Mouse (Mus musculus) pancreas, adult 10 weeks (tissue): ENCODE results near the gene Tmem270. TPM values are rescaled to one million over a fixed set of nuclear protein-coding genes. Genes with fewer than 3 reads are reported as not detected.

ENCODE experiments used
- polyA plus RNA-seq: library from polyadenylated mRNA; stranded (reverse); fragments of 350-450 nt; fragmentation: Illumina TruSeq; extraction: RNeasy Lipid Tissue Mini Kit (QIAGEN cat#74804); gene quantifications from one replicate; pipeline ENCODE4 v1.2.3, GENCODE M21; 2015; ENCODE audit warnings: low read depth, low replicate concordance; ENCODE audit not compliant: insufficient read depth

Gene Tmem270
- not detected for polyA plus RNA-seq

DNA sequence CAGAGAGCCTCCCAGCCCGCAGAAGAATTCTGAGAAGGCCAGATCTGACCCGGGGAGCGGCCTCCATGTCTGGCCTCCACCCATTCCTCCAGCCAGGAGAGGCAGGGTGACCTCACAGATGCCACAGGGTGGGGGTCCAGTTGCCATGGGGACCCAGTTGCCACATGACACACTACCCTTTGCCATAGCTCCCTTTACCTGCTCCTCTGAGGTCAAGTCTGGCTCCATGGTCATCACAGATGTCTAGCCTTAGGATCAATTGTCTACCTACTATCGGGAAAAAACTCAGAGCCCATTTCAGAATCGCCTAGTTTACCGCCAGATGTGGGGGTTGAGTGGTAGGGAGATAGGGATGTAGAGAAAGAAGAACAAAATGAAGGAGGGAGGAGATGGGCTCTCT is at the start of gene Tmem270:
Tmem270 (minus strand) TSS at position 101 of the 400 bp plus-strand sequence.

DNA sequence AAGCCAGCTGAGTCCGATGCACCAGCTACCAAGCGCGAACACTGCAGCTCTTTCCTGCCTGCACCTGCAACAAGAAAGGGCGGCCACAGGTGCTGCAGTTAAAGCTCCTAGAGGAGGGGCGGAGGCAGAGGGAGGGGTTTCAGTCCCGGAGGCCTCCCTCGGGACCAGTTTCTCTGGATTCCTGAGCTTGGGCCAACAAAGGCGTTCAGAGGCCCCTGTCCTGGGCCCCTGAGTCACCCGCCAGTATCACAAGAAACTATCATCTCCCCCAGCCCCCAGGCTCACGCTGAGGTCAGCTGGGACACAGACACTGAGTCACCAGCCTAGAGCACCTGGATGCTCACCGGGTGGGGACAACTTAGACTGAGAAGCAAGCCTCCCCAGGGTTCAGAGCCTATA is 40.3 kb upstream of the Tmem270 start, which contains the start of gene Cldn4:
Cldn4 (minus strand) TSS at position 78 of the 399 bp plus-strand sequence.

DNA sequence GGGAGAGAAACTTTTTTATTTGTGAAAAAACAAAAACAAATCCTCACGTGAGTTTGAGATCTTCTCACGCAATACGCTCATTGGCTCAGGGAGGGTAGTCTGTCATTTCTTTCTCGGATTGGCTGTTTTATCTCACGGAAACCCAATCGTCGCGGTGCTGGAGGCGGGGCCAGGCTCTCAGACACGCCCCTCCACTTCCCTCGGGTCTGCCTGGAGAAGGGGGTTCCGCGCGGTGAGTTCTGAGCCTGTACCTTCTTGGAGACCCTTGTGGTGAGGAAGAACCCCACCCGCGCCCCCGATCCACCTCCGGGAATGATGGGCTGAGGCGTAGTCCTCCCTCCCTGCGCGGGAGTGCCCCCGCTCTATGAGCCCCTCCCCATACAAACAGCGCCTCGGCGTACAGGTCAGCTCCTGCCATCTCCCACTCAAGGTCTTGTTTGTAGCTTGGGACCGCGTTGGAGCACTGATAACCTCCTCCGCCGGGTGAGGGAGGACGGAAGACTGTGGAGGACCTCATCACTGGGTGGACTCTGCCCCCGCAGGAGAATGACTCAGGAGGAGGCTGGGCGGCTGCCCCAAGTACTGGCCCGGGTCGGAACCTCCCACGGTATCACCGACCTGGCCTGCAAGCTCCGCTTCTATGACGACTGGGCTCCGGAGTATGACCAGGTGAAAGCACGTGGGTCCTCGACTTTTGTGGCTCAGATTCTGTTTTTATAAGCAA is 25.8 kb upstream of the Tmem270 start, which contains the start of gene Mettl27:
Mettl27 (plus strand) TSS at position 190 of the 724 bp plus-strand sequence.

DNA sequence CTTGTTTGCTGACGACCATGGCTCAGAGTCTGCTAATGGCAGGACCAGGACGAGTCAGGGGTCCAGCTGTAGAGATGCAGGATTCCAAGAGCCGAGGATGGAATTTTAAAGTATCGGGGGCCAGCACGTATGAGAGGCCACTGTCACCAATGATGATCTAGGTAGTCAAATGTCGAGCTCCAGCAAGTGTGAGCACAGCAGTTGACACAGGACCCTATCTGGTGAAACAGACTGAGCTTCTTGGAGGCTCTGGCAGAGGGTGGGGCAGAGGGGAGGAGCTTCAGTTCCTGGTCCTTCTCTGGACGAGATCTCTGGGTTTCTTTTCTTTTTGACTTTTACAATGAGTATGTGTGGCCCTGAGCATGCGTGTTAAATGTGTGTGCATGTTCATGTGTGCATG is 8.8 kb upstream of the Tmem270 start, which contains the start of gene Cldn13:
Cldn13 (minus strand) TSS at position 216 of the 400 bp plus-strand sequence.

Other genes with a start within 250 kb of the Tmem270 start
- gene Limk1, start 218.1 kb downstream of the Tmem270 start, polyA plus RNA-seq: 2.5 TPM
- gene Eln, start 159.4 kb downstream of the Tmem270 start, polyA plus RNA-seq: 38.7 TPM
- gene Cldn13, start 8.8 kb upstream of the Tmem270 start, polyA plus RNA-seq: not detected
- gene Mettl27, start 25.6 kb upstream of the Tmem270 start, polyA plus RNA-seq: 2.3 TPM
- 3.9 TPM for gene Cldn4, start 40.2 kb upstream of the Tmem270 start, polyA plus RNA-seq
- 25.9 TPM for gene Cldn3, start 79.5 kb upstream of the Tmem270 start, polyA plus RNA-seq
- gene Abhd11, start 102.4 kb upstream of the Tmem270 start, polyA plus RNA-seq: 23.5 TPM
- gene Stx1a, start 116.7 kb upstream of the Tmem270 start, polyA plus RNA-seq: 5.5 TPM
- gene Dnajc30, start 157.5 kb upstream of the Tmem270 start, polyA plus RNA-seq: 7.2 TPM
- gene Bud23, start 158.2 kb upstream of the Tmem270 start, polyA plus RNA-seq: 23.0 TPM
- 0.74 TPM for gene Vps37d, start 171.5 kb upstream of the Tmem270 start, polyA plus RNA-seq
- gene Mlxipl, start 183.2 kb upstream of the Tmem270 start, polyA plus RNA-seq: 31.5 TPM
- 4.1 TPM for gene Tbl2, start 242.9 kb upstream of the Tmem270 start, polyA plus RNA-seq